Mouse (Mus musculus) mature B cell (primary cell): ENCODE measurements around the gene Lrsam1.
"Not testable (repeated sequence)": the region's sequence is repeated elsewhere in the genome, so short reads cannot be mapped to it uniquely, and the experiment has no call there.

ENCODE experiments used
- in situ Hi-C: fragments of 300-500 bp; cut with MboI; formaldehyde crosslinking; loops from 2 replicates; pipeline ENCODE4 v1.14.3; 2019

Lrsam1 gene

DNA sequence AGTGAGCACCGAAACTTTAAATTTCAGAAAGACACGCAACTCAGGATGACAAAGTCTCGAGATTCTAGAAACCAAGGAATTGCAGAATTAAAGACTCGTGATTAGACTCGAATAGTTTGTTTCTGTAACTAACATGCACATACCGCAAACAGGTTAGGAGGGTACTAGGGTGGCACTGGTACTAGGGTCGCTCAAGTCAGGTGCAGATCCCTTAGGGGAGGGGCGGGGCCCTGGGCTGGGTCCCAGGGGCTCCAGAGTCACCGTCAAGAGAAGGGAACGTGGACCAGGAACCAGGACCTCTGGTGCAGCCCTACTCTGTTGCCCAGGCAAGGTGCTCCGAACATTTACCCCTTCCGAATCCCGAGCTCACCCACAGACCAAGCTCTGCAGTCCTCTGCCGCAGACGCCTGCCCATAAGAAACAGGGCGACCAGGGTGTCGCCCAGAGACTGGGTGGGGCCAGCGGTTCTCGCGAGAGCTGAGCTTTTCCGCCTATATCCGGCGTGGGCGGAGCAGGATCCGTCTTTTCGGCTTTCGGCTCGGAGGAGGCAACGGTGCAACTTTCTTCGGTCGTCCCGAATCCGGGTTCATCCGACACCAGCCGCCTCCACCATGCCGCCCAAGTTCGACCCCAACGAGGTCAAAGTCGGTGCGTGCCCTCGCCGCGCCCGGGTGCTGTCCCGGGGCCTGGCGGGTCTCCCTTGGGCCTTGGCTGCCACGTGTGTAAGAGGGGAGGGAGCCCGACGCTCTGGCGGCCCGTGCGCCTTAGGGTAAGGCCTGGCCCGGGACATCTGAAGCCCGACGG is at the start of gene Lrsam1, which contains the start of gene Rpl12:
Gene Lrsam1 (minus strand): TSS at position 423 of the 804 bp plus-strand sequence.
Gene Rpl12 (plus strand): TSS at position 368 of the 804 bp plus-strand sequence.
- in situ Hi-C loops, result no loop called here

DNA sequence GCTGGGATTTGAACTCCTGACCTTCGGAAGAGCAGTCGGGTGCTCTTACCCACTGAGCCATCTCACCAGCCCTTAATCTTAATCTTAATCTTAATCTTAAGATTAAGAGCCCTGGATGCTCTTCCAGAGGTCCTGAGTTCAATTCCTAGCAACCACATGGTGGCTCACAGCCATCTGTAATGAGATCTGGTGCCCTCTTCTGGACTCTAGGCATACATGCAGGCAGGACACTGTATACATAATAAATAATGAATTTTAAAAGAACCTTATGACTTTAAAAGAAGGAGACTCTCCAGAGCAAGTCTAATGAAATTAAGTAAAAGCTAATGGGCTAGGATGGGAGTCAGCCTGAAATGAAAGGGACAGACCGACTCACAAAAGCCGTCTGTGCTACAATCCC is 47.6 kb upstream of the Lrsam1 start:
- in situ Hi-C loops, result not testable (repeated sequence)

DNA sequence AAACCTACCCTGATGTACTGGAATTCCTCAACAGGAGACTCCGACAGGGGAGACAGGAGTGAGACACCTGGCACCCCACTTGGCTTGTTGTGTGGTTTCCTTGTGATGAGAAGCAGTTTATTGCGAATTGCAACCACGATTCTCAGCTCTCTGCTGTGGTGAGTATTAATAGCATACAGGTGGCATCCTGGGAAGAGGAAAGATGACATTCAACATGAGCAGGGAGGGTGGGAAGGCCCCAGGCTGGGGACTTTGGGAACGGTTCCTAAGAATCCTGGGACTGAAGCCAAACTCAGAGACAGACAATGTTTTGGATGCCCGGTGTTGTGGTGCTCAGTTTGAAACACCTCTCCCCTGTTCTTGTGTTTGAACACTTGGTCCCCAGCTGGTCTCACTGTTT is 43.6 kb upstream of the Lrsam1 start:
- in situ Hi-C loops, result no loop called here

DNA sequence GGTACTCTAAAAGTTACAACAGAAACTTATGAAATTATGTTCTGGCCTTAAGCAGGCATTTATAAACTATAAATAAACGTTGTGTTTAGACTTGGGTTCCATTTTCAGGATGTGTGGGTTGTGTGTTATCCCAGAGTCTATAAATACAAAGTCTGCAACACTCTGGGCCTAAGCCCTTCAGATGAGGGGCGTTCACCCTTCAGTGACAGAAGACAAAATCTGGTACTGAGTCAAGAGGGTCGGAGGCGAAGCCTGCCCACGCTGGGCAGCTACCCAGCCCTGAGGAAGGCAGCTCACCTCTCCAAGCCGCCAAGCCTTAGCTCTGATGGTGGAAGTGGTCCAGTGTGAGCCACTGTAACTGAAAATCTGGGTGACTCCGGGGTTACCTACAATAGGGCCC is 40.7 kb upstream of the Lrsam1 start:
- in situ Hi-C loops, result no loop called here

DNA sequence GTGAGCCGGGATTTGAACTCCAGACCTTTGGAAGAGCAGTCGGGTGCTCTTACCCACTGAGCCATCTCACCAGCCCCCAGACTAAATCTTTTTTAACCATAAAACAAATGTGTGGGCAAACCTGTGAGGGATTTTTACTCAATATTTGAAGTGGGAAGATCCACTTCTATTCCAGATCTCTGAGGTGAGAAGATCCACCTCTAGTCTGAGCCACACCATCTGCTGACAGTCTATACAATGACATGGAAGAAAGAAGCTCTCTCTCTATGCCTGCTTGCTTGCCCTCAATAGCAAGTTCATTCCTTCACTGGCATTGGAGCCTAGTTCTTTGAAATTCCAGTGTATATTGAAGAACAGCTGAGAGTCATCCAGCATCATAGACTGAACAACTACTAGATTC is 38.3 kb upstream of the Lrsam1 start:
- in situ Hi-C loops, result no loop called here

DNA sequence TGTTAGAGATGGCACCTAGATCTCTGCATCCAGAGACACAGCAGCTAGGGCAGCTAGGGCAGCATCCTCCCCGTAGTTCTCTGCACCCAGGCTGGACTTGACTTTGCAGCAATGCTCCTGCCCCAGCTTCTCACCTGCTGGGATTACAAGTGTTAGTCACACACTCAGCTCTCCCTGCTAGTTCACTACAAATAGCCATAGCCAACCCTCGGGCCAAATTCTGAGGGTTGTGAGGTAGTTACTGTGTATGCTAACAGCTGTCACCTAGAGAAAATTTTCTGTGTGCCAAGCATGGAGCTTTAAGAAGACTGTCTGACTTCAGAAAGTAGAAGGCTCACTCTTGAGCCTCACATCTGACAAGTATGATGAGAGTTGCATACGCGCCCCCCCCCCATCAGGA is 36.4 kb upstream of the Lrsam1 start:
- in situ Hi-C loops, result no loop called here

DNA sequence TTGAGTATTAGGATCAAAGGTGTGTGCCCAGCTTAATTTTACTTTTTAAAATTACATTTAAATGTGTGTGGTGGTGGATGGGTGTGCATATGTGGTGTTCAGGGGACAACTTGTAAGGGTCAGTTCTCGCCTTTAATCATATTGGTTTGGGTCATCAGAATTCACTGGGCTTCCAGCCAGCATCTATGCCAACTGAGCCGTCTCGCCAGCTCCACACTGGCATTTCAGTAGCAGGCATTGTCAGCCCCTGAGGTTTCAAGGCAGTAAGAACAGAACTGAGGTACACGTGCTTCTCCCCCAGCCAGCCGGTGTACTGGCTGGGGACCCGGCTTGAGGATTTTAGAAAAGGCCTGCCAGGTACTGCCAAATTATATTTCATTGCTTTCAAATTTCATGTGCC is 35.7 kb upstream of the Lrsam1 start:
- in situ Hi-C loops, result no loop called here

DNA sequence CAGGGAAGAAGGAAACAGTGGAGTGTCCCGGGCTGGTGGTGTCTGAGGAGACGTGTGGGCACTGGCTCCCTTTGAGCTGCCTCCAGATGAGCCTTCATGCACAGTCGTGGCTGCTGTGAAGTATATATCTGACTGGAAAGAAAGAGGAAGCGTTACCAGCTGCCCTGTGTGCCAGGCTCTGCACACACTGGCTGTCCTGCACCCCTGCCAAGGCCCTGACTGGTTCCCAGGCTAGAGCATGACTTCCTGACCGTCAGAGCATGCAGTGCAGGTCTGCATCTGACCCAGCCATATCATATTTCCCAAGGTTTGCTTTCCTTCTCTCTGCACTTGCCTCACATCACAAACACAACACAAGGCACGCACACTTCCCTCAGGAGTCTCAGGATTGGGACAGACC is 30.7 kb upstream of the Lrsam1 start:
- in situ Hi-C loops, result no loop called here

DNA sequence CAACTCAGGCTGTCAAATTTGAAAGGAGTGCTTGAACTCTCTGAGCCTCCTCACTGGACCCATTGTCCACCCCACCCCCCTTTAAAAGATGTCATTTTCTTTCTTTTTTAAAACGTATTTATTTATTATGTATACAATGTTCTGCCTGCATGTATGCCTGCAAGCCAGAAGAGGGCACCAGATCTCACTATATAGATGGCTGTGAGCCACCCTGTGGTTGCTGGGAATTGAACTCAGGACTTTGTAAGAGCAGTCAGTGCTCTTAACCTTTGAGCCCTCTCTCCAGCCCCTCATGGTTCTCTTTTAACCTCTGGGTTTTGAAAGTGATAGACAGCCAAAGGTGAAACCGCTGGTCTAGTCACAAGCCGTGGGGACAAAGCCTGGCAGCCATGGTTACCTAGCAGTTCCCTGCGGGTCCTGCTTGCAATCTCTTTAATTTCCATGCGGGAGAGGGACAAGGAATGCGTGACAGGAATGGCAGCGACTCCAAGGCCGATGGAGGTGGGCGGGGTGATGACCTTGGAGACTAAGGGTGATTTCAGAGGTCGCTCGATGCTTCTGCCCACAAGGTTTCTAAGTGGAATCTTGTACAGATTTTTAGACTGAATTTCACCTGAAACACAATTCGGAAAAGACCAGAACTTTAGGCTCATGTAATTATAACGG is 28.9 kb upstream of the Lrsam1 start:
- in situ Hi-C loops, result no loop called here

DNA sequence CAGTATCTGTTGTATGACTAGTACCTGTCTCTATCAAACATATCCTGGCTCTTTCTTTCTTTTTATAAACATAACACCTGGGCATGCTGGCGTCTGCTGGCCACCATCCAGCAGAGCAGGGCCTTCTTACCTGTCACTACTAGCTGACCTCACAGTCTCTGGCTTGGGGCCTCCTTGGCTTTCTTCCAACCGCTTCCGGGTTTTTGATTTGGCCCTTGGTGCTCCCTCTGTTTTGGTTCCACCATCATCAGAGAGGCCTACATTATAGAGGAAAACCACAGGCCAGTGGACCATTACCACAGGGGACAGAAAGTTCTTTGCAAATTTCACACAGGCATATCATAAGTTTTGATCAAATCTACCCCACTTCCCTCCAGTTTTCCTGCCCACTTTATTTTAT is 28.0 kb upstream of the Lrsam1 start:
- in situ Hi-C loops, result no loop called here

DNA sequence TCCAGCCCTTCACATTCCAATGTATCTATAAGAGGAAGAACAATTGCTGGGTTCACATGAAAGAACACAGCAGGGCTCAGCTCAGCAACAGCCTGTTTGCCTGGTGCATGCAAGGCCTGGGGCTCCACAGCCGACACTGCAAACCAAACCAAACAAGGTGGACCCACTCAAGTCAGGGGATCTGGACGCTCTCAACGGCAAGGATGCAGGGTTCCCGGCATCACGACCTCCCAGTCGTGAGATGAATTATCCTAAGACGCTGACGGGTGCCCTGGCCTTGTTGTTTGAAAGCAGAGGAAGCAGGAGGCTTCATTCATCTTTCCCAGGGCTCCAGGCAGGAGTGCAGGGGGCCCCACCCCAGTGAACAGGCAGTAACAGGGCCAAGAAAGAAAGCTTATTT is 24.4 kb upstream of the Lrsam1 start:
- in situ Hi-C loops, result no loop called here

DNA sequence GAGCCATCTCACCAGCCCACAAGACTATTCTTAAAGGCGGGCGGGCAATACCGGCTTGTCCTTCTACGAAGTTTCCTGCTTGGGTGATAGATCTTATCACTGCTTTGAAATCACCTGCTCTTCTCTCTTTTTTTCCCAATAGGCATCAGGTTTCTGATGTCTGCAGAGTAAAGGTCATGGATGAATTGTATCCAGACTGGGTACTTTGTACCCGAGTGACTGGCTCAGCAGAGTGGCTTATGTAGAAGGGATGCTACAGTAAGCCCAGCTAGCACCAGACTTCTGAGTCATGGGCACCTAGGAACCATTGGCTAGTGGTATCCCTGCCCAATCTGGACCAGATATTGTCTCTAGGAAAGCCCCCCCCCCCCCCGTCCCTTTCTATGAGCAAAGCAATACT is 22.2 kb upstream of the Lrsam1 start:
- in situ Hi-C loops, result no loop called here

DNA sequence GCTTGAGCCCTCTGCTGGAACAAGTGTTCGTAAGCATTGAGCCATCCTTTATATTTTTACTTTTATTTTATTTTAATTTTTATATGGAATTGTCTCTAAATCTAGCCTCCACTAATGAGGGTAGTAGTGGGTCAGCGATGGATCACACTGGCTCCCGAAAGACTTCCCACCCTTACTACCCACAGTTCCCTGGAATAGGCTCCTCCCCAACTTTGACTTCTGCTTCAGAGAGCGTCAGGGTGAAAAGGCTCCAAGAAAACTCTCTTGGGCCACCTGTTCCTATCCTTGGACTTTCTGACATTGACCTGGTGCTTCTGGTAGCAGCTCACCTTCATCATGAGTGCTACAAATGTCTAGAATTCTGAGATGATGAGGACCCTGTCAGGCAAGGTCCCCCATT is 21.3 kb upstream of the Lrsam1 start:
- in situ Hi-C loops, result no loop called here

DNA sequence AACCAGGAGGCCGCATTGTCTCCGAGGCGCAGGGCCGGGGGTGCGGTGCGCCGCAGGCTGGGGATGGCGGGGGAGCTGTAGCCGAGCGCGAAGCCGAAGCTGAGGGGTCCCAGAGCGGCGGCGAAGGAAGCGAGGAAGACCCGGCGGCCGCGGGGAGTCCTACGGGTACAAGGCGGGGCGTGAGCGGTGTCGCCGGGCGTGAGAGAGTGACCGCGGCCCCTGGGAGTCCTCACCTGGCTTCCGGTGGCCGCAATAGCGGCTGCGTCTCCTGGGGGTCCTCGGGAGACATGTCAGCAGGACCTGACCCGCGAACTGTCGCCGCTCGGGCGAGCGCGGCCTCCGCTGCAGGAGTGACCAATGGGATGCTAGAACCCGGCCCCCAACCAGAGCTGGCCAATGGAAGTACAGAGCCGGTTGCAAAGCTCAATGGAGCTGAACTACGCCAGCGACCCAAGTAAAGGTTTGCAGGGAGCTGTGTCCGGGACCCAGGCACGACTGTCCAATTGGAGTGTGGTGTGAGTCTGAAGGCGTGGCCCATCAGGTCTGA is 20.4 kb upstream of the Lrsam1 start, which contains the start of gene Slc2a8:
Gene Slc2a8 (minus strand): TSS at position 359 of the 547 bp plus-strand sequence.
- in situ Hi-C loops, result no loop called here

DNA sequence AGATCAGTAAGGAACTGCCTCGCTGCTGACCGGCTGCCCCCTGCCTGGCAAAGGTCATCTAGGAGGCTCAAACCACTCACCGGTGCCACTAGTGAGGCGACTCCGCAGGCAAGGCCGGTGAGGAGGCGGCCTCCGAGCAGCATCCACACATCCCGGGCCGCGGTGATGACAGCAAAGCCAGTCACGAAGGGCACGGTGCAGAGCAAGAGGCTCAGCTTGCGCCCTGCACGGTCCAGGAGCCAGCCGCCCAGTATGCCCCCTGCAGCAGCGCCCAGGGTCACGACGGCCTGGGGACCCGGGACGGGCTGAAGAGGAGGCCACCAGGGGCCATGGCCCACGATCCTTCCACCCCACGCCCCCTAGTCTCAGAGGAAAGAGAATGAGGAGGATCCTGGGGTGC is 19.9 kb upstream of the Lrsam1 start:
- in situ Hi-C loops, result no loop called here

DNA sequence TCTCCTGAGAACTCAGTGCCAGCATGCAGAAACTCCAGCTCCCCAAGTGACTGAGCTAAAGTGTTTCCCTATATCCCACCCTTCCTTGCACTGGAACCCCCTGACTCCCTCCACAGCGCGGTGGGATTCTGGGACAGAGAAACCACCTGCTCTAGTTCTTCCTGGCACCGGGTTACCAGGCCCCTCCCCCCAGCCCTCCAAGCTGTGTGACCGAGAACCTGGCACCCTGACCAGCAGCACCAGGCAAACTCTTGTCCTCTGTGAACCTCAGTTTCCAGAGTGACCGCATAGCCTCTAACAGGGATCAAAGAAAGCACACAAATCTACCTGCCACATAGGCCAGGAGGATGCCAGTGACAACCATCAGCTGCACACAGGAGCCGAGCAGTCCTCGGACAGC is 18.3 kb upstream of the Lrsam1 start:
- in situ Hi-C loops, result no loop called here

DNA sequence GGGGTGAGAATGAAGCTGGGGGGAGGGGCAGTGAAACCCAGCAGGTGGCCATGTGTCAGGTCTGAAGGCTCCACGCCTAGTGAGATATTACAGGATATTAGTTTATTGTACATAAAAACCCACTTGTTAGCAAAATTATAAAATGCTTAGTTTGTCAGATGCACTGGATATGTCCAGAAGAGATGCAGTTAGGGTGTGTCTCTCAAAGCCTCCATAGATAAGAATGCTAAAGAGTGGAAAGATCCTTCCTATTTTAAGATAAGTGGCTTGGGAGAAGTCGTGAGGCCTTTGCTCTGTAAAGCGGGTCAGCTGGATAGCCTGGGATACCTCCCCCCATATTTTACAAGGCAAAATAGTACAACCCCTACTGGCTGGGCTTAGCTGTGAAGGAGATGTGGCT is 17.3 kb upstream of the Lrsam1 start:
- in situ Hi-C loops, result no loop called here

DNA sequence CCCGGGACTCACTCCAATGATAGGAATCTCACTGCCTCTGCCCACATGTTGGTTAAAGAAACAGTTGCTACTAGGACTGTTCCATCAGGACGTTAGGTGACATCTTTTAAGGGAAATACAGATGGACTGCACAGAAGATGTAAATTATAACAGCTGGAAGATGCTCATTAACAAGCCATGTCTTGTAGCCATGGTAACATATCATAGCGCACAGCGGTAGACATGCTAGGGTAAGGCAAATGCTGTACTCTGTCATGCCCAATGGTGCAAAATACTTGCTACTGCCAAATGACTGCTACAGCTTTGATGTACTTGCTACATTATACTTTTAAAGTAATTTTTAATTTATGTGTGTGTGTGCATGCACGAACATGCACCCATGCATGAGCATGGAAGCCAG is 15.7 kb upstream of the Lrsam1 start:
- in situ Hi-C loops, result no loop called here

DNA sequence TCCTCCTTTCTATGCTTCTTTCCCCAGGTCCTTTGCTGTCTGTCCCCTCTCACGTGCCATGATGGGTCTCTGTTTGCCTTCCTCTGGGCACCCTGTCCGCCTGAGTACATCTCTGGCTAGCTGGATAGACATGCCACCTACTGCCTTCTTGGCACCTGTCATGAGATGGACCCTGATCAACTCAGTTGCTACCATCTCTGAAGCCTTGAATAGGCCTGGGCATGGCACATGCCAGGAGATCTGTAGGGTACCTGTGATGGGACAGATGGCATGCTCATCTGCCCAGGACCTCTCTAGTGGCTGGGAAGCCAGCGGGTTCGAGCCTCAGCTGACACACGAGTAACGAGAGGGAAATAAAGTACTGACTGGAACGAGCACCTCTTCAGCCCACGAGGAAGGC is 12.8 kb upstream of the Lrsam1 start:
- in situ Hi-C loops, result no loop called here

DNA sequence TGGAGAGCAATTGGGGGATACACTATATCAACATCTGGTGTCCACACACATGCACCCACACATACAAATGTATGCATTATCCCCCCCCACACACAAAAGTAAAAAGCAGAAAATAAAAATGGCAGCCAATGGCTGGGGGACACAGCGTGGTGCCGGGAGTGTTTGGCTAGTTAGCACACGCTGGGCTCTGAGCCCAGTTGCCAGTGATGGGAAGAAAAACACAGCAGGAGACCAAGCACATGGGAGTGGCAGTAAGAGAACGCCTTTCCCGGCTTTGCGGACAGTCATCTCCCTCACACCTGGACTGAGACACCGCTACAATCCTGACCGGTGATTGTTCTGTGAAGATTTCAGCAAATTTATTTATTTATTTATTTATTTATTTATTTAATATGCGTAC is 9.8 kb upstream of the Lrsam1 start:
- in situ Hi-C loops, result no loop called here

DNA sequence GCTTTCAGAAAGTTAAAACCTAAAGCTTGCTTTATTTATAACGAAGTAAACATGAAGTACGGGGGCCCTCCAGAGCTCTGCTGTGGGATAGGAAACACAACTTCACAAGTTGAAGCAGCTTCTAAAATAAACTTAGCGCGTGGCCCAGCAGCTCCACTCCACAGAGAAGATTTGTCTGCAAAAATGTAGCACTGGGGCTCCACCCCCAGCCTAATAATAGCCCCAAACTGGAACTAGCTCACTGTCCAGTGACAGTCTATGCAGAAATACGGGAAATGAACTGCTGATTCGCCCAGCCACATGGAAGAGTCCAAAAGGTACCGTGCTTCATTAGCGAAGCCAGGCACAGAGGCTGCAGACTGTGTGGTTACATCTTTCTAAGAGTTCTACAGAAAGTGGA is 7.9 kb upstream of the Lrsam1 start:
- in situ Hi-C loops, result no loop called here

DNA sequence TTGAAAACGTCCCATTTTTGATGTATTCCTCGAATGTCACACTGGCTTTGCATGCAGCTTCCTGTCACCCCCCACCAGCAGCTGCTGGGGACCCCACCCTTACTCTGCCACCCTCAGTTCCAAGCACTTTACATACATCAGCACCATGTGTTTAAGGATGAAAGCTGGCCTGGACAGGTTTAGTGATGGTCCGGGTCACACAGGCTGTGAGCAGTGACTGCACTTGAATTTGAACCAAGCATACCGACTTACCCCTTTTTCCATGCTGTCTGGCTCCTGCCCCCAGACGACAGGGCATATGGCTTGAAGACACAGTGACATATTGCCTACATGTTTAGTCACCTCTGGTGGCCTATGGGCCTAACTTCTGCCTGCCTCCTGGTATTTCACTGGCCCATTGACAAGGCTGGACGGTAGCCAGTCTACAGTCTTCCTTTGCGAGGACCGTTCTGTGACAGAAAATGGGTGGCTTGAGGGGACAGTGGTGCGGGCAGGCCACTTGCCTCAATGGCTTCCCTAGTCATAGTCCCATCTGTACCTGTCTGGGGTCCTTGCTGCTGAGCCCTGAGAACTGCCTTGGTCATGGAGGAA is 6.7 kb upstream of the Lrsam1 start:
- in situ Hi-C loops, result no loop called here
